Mouse (Mus musculus) kidney, adult 8-10 months (tissue): ENCODE measurements at regions not wholly inside any gene's neighbourhood (a gene's known extent, or its start where the extent isn't known, plus 50 kb on each side); places are given as distances from the start of the nearest gene placed in this dataset.
"Not testable (repeated sequence)": the region's sequence is repeated elsewhere in the genome, so short reads cannot be mapped to it uniquely, and the experiment has no call there.

Experiments used
- DNase-seq, 2 experiments: peaks; one replicate each; pipeline ENCODE4 v3.0.0; 2022

- DNase-seq: no peak
These were observed 57.8 kb upstream of the Cry1 start for GRCm38 (mm10) chr10:85242701-85243100.

DNA sequence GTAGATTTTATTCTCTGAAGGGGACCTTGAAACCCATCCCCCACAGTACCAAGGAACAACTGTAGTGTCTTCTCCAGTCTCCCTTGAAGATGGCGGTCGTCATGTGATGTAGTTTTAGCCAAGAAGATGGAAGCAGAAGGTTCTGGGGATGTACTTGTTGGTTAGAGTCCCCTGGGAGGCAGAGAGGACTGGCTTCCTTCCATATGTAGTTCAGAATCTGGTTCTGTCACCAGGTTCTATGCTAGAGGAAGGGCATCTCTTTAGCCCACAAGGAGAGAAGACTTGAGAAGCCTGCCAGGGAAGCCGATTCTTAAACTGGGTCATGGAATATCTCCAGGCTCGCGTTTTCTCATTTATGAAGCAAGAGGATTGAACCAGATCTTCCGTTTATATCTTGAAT, 58.7 kb upstream of the Cry1 start:
- DNase-seq: no peak

GRCm38 (mm10) chr10:85265746-85266145, 80.9 kb upstream of the Cry1 start:
- no peak for DNase-seq

- DNase-seq: no peak
These were observed 81.3 kb upstream of the Cry1 start for GRCm38 (mm10) chr10:85266148-85266547.

DNA sequence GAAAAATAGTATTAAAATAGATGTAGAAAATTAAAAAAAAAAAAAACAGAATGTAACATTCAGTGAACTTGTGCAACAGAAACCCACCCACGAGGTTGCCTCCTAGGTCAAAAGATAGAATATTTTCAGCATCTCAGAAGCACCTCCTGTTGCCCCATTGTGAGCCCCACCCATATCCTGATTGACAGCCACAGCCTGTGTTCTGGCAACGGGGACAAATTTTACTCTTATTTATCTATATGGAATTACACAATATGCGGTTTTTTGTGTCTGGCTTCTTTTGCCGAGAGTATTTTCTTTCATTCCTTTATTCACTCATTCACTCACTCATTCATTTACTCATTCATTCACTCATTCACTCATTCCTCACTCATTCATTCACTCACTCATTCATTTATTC, 81.9 kb upstream of the Cry1 start:
- no peak for DNase-seq

- DNase-seq: no peak
These were observed 85.3 kb upstream of the Cry1 start for GRCm38 (mm10) chr10:85270209-85270608.

- DNase-seq: no peak
These were observed 91.9 kb upstream of the Cry1 start for GRCm38 (mm10) chr10:85276793-85277192.

DNA sequence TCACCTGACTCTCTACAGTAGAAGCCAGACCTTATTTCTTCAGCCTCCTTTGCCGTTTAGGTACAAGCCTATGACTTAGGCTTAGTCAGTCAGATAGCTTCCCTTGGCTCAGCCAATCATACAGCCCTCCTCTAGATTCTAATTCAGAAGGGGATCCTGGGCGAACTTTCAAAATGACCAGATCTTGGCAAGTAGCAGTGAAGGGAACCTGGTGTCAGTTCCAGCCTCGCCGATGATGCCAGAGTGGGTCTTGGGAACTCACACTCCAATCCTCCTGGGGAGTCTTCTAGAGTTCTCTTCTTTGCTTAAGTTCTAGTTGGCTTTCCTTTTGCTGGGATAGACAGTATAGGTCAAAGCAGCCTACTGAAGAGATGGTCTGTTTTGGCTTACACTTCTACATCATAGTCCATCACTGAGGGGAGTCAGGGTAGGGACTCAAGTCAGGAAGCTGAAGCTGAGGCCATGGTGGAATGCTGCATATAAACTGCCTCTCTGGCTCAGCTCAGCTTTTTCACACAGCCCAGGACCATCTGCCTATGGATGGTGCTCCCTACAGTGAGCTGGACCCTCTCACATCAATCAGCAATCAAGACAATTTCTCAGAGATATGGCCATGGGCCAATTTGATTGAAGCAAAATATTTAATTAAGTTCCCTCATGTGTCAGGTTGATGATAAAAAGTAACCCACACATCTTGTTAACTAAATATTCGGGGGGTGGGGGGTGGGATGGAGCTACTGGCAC, 94.7 kb upstream of the Btbd11 start:
- DNase-seq: no peak

DNA sequence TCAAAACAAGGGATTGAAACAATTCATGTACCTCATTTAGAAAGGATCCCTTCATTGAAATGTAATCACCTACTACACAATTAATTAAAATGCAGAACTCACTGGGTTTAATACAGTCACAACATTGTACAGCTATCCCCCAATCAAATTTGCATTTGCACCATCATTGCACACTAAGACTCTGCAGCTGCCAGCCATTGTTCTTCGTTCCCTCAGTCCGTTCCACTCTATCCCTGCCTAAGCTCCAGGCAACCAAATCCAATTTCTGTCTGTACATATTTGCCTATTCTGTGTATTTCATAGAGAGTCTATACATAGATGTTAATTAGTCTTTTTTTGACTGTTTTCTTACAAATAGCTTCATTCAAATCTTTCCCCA, 94.1 kb upstream of the Btbd11 start:
- no peak for DNase-seq

DNA sequence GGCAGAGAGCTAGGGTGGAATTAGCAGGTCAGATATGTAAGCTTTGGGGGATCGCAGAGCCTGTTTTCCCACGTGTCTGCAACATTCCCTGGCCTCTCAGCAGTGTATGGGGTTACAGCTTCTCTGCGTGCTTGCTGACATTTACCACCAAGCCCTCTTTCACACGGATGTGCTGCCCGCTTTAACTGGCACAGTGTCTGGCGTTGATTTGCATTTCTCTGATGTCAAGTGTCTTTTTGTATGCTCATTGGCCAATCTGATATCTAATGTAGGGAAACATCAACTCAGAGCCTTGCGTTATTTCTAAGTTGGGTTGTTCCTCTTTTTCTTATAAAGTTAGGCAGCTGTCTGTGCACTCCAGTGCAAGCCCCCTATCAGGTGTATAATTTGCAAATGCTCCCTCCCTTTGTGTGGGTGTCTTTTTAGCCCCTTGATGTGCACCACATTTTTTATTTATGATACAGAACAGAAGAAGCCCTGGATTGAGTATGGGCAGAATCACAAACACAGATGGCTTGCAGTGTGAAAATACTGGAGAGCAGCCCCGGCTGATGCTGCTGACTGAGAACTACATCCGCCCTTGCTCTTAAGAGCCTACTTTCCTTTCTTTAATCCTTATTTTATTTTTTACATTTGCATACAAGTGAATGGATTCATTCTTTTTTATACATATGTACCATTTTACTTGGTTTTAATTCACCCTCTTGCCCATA, 93.4 kb upstream of the Btbd11 start:
- no peak for DNase-seq

GRCm38 (mm10) chr10:85295133-85295887, 91.3 kb upstream of the Btbd11 start:
- DNase-seq: no peak

GRCm38 (mm10) chr10:85311781-85312180, 74.8 kb upstream of the Btbd11 start:
- DNase-seq: no peak

DNA sequence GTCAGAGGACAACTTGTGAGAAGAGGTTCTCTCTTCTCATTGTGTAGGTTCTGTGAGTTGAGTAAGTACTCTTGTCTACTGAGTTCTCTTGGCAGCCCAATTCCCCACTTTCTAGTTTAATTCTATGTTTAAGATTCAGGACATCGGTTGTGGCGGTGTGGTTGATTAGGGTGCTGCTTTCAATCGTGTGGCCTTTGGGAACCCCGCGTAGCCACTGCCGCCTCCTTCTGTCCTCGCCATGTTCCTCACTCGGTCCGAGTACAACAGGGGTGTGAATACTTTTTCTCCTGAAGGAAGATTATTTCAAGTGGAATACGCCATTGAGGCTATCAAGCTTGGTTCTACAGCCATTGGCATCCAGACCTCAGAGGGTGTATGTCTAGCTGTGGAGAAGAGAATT, 73.3 kb upstream of the Btbd11 start:
- not testable (repeated sequence) for DNase-seq

DNA sequence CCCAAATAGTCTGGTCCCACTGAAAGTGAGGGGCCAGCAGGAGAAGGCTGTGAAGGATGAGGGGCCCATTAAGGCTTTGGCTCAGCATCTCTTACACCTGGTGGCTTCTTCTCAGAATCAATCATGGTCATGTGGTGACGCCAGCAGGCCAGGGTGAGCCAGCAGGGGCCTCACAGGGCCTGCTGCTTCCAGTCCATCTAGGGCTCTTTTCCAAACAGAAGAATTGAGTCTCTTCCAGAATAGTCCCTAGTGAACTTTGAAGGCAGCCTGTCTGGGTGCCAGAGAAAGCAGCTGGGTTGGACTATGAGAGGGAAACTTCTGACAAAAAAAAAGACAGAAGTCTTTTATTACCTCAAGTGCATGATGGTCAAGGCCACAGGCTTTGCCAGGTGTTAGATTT, 65.6 kb upstream of the Btbd11 start:
- no peak for DNase-seq

DNA sequence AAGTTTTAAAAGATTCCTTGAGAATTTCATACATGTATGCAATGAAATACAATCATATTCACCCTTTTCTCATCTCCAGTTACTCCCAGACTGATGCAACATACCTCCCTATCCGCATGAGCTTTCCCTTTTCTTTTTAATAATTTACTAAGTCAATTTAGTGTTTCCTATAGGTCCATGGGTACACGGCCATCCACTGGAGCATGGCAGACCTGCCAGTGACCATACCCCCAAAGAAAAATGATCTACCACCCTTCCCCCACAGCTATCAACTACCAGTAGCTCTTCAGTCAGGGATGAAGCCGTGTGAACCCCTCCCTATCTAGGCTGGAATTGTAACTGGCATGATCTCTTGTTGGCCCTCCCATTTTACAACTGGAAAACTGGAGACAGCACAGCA, 64.3 kb upstream of the Btbd11 start:
- no peak for DNase-seq

DNA sequence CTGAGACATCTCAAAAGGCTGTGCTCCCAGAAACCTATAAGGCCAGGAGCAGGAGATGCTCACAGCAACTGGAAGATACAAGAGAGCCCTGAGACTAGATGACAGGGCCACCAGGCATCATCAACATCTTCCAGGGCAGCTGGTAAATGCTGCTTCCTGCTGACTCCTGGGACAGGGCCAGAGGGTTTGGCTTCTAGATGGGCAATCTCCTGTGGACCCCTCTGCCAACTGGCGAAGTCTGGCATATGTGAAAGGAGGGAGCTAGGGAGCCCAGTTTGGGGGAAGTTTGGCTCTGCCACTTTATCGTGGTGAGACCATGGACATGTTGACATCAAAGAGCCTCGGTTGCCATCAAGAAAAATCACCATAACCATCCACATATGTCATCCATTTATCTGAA, 57.2 kb upstream of the Btbd11 start:
- DNase-seq: no peak

GRCm38 (mm10) chr10:85330938-85331691, 55.5 kb upstream of the Btbd11 start:
- DNase-seq: peak; percentile 19 to 50
